Mouse (Mus musculus): Measurements from ENCODE around the gene Hmg20a.

DNA sequence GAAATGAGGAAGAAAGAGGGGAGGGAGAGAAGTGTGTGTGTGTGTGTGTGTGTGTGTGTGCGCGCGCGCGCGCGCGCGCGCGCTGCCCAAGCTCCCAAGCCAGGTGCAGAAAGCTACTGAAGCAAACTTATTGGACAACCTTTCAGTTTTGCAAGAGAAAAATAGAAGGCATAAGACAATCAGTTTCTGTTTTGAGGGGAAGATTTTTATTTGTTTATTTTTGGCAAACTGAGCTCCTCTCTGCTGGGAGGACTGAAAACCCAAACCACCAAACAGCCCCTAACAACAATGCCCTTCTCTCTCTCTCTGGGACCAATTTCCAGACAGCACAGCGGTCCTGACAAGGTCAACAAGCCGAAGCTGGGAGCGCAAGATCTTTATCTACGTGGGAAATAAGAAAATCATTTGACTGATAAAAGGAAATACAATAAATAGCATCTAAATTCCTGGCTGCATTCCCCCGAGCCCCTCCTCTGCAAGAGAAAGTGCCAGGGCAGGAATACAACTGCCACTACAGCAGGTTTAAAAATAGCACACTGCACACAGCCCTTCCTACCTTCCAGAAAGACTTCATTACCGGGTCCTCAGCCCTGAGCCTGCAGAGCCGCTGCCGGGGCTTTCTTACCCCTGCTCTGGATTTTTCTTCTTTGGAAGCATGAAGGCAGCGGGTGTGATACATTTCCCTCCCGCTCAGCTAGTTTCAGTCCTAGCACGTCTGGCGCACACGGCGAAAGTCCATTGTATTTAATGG lies 88.7 kb downstream of the Hmg20a start:
- TF ChIP-seq CTCF (IDR thresholded peaks at IDR 0.05; ENCODE audit: control insufficient read depth, insufficient read depth, insufficient replicate concordance, low read depth, low read length) (no peak), POLR2A (IDR thresholded peaks at IDR 0.05; ENCODE audit: control insufficient read depth, low read depth, low read length) (no peak)

Measured in testis, adult 2 months (tissue).